Mouse (Mus musculus): ENCODE data around the gene Chrnb4. TPM values are rescaled to one million over a fixed set of nuclear protein-coding genes. Genes with fewer than 3 reads are reported as not detected.

The Chrnb4 gene
- polyA plus RNA-seq (2015; fragmentation: Nextera tagmentation; extraction: Ambion mirVana): 2.4 and 2.6 TPM in 2 replicates

GRCm38 (mm10) chr9:55048211-55048880, at the start of gene Chrnb4:
Gene Chrnb4 (minus strand): TSS chr9:55048779.
- H3K4me2 ChIP-seq (ENCODE audit: low read length): peak within 1 kb of the TSS; percentile 92
- no peak within 1 kb of the TSS for H3K27ac ChIP-seq (ENCODE audit: low read length)
- ATAC-seq: peak; percentile 72
- no peaks in the 10 kb centered on the region for H3K9me3 ChIP-seq (replicated peaks; ENCODE audit: control insufficient read depth, low read length, poor library complexity, severe bottlenecking)
- 1% methylated on average over 23 of the region's 23 CpGs for WGBS
- H3K4me1 ChIP-seq (ENCODE audit: control insufficient read depth, insufficient read depth, low read length): peaks cover 10% of the 10 kb centered on the region; the same call in 1 of the 2 replicates
- H3K4me3 ChIP-seq (ENCODE audit: low read depth, low read length): peak within 1 kb of the TSS; percentile 37
- peaks cover 6% of the 10 kb centered on the region; the same call in 1 of the 2 replicates for H3K27me3 ChIP-seq (ENCODE audit: control insufficient read depth, insufficient read depth, low read depth, low read length)
- peak within 1 kb of the TSS; percentile 42; the same call in 1 of the 2 replicates for H3K9ac ChIP-seq (ENCODE audit: low read depth, low read length)
- H3K36me3 ChIP-seq (ENCODE audit: control insufficient read depth, insufficient read depth, low read length): no peaks in the 10 kb centered on the region

DNA sequence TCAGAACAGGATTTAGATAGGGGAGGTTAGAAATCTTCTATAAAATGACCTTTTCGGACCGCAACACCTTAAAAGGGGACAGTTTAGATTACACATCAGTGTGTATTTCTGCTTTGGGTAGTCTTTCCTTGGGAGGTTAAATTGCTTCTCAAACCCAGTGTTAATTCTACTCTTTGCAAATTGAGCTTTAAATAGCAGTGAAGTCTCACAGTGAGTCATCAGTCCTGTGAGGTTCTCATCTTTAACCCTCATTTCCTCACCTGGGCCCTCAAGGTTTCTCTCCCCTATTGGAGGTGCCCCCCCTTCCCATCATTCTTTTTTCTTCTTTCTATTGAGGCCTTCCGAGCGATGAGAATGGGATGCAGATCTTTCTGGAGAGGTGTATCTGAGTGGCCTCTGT, 48.3 kb upstream of the Chrnb4 start:
- no peak overlapping the region for H3K4me2 ChIP-seq (ENCODE audit: low read length)
- H3K9me3 ChIP-seq (replicated peaks; ENCODE audit: control insufficient read depth, low read length, poor library complexity, severe bottlenecking): no peaks in the 10 kb centered on the region
- no peaks in the 10 kb centered on the region for H3K4me1 ChIP-seq (ENCODE audit: control insufficient read depth, insufficient read depth, low read length)
- no peak for ATAC-seq
- no peaks in the 10 kb centered on the region for H3K36me3 ChIP-seq (ENCODE audit: control insufficient read depth, insufficient read depth, low read length)
- 91% methylated on average over 4 of the region's 4 CpGs for WGBS
- no peak overlapping the region for H3K27ac ChIP-seq (ENCODE audit: low read length)
- H3K4me3 ChIP-seq (ENCODE audit: low read depth, low read length): no peak overlapping the region
- H3K9ac ChIP-seq (ENCODE audit: low read depth, low read length): no peak overlapping the region
- H3K27me3 ChIP-seq (ENCODE audit: control insufficient read depth, insufficient read depth, low read depth, low read length): no peaks in the 10 kb centered on the region

DNA sequence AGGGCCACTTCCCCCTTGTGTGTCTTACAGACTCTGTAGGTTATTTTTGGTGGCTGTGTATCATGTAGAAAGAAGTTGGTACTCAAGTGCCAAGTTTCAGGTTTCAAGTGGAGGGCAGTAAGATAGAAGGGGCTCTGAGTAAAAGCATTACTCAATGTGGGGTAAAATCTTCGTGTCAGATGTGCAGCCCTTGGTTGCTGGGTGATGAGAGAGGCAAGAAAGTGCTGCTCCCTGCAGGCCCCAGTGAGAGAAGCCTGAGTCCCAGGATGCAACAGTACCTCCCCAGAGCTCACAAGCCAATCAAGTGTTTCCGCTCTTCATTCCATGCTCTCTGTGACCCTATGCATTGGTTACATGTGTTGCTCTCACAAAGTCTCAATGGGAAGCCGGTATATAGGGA, 47.5 kb upstream of the Chrnb4 start:
- no peaks in the 10 kb centered on the region for H3K9me3 ChIP-seq (replicated peaks; ENCODE audit: control insufficient read depth, low read length, poor library complexity, severe bottlenecking)
- WGBS: 63% methylated on average over 3 of the region's 3 CpGs
- H3K27me3 ChIP-seq (ENCODE audit: control insufficient read depth, insufficient read depth, low read depth, low read length): no peaks in the 10 kb centered on the region
- no peak overlapping the region for H3K4me2 ChIP-seq (ENCODE audit: low read length)
- no peak for ATAC-seq
- H3K27ac ChIP-seq (ENCODE audit: low read length): no peak overlapping the region
- H3K4me3 ChIP-seq (ENCODE audit: low read depth, low read length): no peak overlapping the region
- no peak overlapping the region for H3K9ac ChIP-seq (ENCODE audit: low read depth, low read length)
- no peaks in the 10 kb centered on the region for H3K4me1 ChIP-seq (ENCODE audit: control insufficient read depth, insufficient read depth, low read length)
- no peaks in the 10 kb centered on the region for H3K36me3 ChIP-seq (ENCODE audit: control insufficient read depth, insufficient read depth, low read length)

- Histone ChIP-seq H3K27ac (ENCODE audit: low read length) (no peak overlapping the region), H3K27me3 (ENCODE audit: control insufficient read depth, insufficient read depth, low read depth, low read length) (no peaks in the 10 kb centered on the region), H3K36me3 (ENCODE audit: control insufficient read depth, insufficient read depth, low read length) (no peaks in the 10 kb centered on the region), H3K4me3 (ENCODE audit: low read depth, low read length) (no peak overlapping the region), H3K4me1 (ENCODE audit: control insufficient read depth, insufficient read depth, low read length) (no peaks in the 10 kb centered on the region), H3K9me3 (replicated peaks; ENCODE audit: control insufficient read depth, low read length, poor library complexity, severe bottlenecking) (no peaks in the 10 kb centered on the region), H3K4me2 (ENCODE audit: low read length) (no peak overlapping the region), H3K9ac (ENCODE audit: low read depth, low read length) (no peak overlapping the region)
- 30% methylated on average over 5 of the region's 5 CpGs for WGBS
- ATAC-seq: no peak
Observed at GRCm38 (mm10) chr9:55090141-55090540, 41.6 kb upstream of the Chrnb4 start.

GRCm38 (mm10) chr9:55089226-55089625, 40.6 kb upstream of the Chrnb4 start:
- WGBS: 86% methylated on average over 2 of the region's 2 CpGs
- H3K27ac ChIP-seq (ENCODE audit: low read length): no peak overlapping the region
- no peak for ATAC-seq

GRCm38 (mm10) chr9:55083154-55083913, 34.8 kb upstream of the Chrnb4 start:
- Histone ChIP-seq H3K4me3 (ENCODE audit: low read depth, low read length) (no peak overlapping the region), H3K9ac (ENCODE audit: low read depth, low read length) (no peak overlapping the region), H3K4me2 (ENCODE audit: low read length) (no peak overlapping the region), H3K27me3 (ENCODE audit: control insufficient read depth, insufficient read depth, low read depth, low read length) (no peaks in the 10 kb centered on the region), H3K4me1 (ENCODE audit: control insufficient read depth, insufficient read depth, low read length) (peaks cover 5% of the 10 kb centered on the region; the same call in 1 of the 2 replicates), H3K9me3 (replicated peaks; ENCODE audit: control insufficient read depth, low read length, poor library complexity, severe bottlenecking) (no peaks in the 10 kb centered on the region), H3K27ac (ENCODE audit: low read length) (no peak overlapping the region), H3K36me3 (ENCODE audit: control insufficient read depth, insufficient read depth, low read length) (no peaks in the 10 kb centered on the region)
- peak; percentile 68 for ATAC-seq
- 16% methylated on average over 7 of the region's 7 CpGs for WGBS

More at GRCm38 (mm10) chr9:55089226-55089625, 40.6 kb upstream of the Chrnb4 start:
- no peak overlapping the region for H3K4me3 ChIP-seq (ENCODE audit: low read depth, low read length)
- H3K4me2 ChIP-seq (ENCODE audit: low read length): no peak overlapping the region
- H3K36me3 ChIP-seq (ENCODE audit: control insufficient read depth, insufficient read depth, low read length): no peaks in the 10 kb centered on the region
- H3K9ac ChIP-seq (ENCODE audit: low read depth, low read length): no peak overlapping the region
- no peaks in the 10 kb centered on the region for H3K9me3 ChIP-seq (replicated peaks; ENCODE audit: control insufficient read depth, low read length, poor library complexity, severe bottlenecking)
- H3K4me1 ChIP-seq (ENCODE audit: control insufficient read depth, insufficient read depth, low read length): no peaks in the 10 kb centered on the region
- no peaks in the 10 kb centered on the region for H3K27me3 ChIP-seq (ENCODE audit: control insufficient read depth, insufficient read depth, low read depth, low read length)

DNA sequence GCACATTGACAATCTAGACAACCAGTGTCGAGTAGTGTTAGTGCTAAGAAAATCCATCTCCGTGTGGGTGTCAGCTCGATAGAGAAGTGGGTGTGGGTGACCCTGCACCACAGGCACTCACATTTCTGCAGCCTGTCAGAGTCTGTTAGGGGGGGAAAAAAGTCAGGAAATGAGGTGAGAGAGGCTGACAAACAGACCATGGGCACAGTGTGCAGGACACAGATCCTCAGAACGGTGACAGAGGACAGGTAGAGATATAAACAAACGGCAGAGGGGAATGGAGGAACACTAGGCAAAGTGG, 19.3 kb upstream of the Chrnb4 start:
- 22% methylated on average over 5 of the region's 5 CpGs for WGBS
- H3K9me3 ChIP-seq (replicated peaks; ENCODE audit: control insufficient read depth, low read length, poor library complexity, severe bottlenecking): no peaks in the 10 kb centered on the region
- 0 out of 2 replicates have a peak overlapping the region, but pooled peaks have one; percentile 4 for H3K27ac ChIP-seq (ENCODE audit: low read length)
- no peak overlapping the region for H3K9ac ChIP-seq (ENCODE audit: low read depth, low read length)
- H3K4me3 ChIP-seq (ENCODE audit: low read depth, low read length): no peak overlapping the region
- H3K27me3 ChIP-seq (ENCODE audit: control insufficient read depth, insufficient read depth, low read depth, low read length): no peaks in the 10 kb centered on the region
- peaks cover 8% of the 10 kb centered on the region; the same call in 1 of the 2 replicates for H3K4me1 ChIP-seq (ENCODE audit: control insufficient read depth, insufficient read depth, low read length)
- no peaks in the 10 kb centered on the region for H3K36me3 ChIP-seq (ENCODE audit: control insufficient read depth, insufficient read depth, low read length)
- no peak overlapping the region for H3K4me2 ChIP-seq (ENCODE audit: low read length)
- ATAC-seq: peak; percentile 52; the same call in 1 of the 2 replicates

DNA sequence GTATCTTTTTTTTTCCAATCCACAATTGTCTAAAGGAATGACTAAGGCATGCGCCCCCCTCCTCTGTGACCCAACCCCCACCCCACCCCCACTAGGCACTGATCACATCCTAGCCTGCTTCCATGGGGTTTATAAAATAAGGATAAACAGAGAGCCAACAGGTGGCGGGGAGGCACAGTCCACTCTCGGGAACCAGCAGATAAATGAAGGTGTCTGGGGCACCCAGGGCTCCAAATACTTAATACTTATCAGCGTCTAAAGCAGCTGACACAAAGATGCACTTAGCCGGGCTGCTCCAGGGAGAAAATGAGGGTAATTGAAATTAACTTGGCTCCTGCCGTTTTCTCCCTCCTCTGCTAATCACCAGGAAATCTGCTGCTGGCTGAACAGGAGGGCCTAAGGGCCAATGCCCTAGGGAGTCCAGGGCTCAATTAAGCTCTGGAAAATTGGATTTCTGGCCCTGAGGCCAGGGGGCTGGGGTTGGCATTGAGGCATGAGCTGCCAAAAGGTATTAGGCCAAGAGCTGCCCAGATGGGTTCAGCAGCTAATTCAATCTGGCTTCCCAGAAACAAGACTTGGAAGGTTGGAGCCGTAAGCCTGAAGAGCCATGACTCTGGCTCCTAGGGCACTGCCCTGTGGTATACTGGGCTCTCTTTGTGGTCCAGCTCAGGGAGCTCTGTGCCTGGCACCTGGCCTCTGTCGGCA, 18.8 kb upstream of the Chrnb4 start:
- no peaks in the 10 kb centered on the region for H3K9me3 ChIP-seq (replicated peaks; ENCODE audit: control insufficient read depth, low read length, poor library complexity, severe bottlenecking)
- H3K4me1 ChIP-seq (ENCODE audit: control insufficient read depth, insufficient read depth, low read length): peaks cover 8% of the 10 kb centered on the region; the same call in 1 of the 2 replicates
- no peak overlapping the region for H3K4me3 ChIP-seq (ENCODE audit: low read depth, low read length)
- no peaks in the 10 kb centered on the region for H3K27me3 ChIP-seq (ENCODE audit: control insufficient read depth, insufficient read depth, low read depth, low read length)
- no peaks in the 10 kb centered on the region for H3K36me3 ChIP-seq (ENCODE audit: control insufficient read depth, insufficient read depth, low read length)
- WGBS: 14% methylated on average over 8 of the region's 8 CpGs
- ATAC-seq: peak; percentile 91
- H3K27ac ChIP-seq (ENCODE audit: low read length): 0 out of 2 replicates have a peak overlapping the region, but pooled peaks have one; percentile 4
- no peak overlapping the region for H3K9ac ChIP-seq (ENCODE audit: low read depth, low read length)
- no peak overlapping the region for H3K4me2 ChIP-seq (ENCODE audit: low read length)

Data from midbrain, embryonic 16.5 days (tissue).